Mouse (Mus musculus) ES-Bruce4 (cell line): ENCODE data around the gene BC029722. TPM values are rescaled to one million over a fixed set of nuclear protein-coding genes. Genes with fewer than 3 reads are reported as not detected.
"Not testable (repeated sequence)": the region's sequence is repeated elsewhere in the genome, so short reads cannot be mapped to it uniquely, and the experiment has no call there.

Experiments used
- H3K27ac ChIP-seq: 2 replicates; pipeline ENCODE4 v1.5.1; 2012; ENCODE audit warnings: low read length, inconsistent platforms; ENCODE audit not compliant: insufficient read depth
- H3K27me3 ChIP-seq: 2 replicates; pipeline ENCODE4 v1.6.1; 2012; ENCODE audit warnings: mild to moderate bottlenecking, low read length, inconsistent platforms; ENCODE audit not compliant: control insufficient read depth, poor library complexity, insufficient read depth, severe bottlenecking
- H3K36me3 ChIP-seq: 2 replicates; pipeline ENCODE4 v1.6.1; 2012; ENCODE audit warnings: inconsistent platforms, mild to moderate bottlenecking, low read length, moderate library complexity; ENCODE audit not compliant: control insufficient read depth, poor library complexity, insufficient read depth, severe bottlenecking
- H3K4me1 ChIP-seq: one replicate; pipeline ENCODE4 v1.8.1; 2011; ENCODE audit warnings: low read length; ENCODE audit not compliant: control insufficient read depth, insufficient read depth
- H3K4me3 ChIP-seq: 2 replicates; pipeline ENCODE4 v1.5.1; 2011; ENCODE audit warnings: low read depth, mild to moderate bottlenecking, low read length
- H3K9ac ChIP-seq: 2 replicates; pipeline ENCODE4 v1.6.1; 2012; ENCODE audit warnings: low read depth, mild to moderate bottlenecking, inconsistent platforms; ENCODE audit not compliant: poor library complexity, severe bottlenecking
- H3K9me3 ChIP-seq: replicated peaks from 2 replicates; pipeline ENCODE4 v1.6.1; 2012; ENCODE audit warnings: mild to moderate bottlenecking, low read length, inconsistent platforms; ENCODE audit not compliant: control insufficient read depth, poor library complexity, insufficient read depth, severe bottlenecking
- CTCF ChIP-seq: IDR thresholded peaks from one replicate; pipeline ENCODE4 v1.8.1; 2011; ENCODE audit warnings: low read depth, low read length
- EP300 ChIP-seq: IDR thresholded peaks from 2 replicates; pipeline ENCODE4 v1.6.1; 2011; ENCODE audit warnings: low read depth, low read length; ENCODE audit not compliant: insufficient read depth
- POLR2A ChIP-seq: IDR thresholded peaks from one replicate; pipeline ENCODE4 v1.8.1; 2011; ENCODE audit warnings: low read length; ENCODE audit not compliant: insufficient read depth
- polyA plus RNA-seq: library from polyadenylated mRNA; stranded (reverse); fragments of >200 nt; gene quantifications from 2 replicates; pipeline ENCODE4 v1.2.4, GENCODE M21; 2011; ENCODE audit warnings: low read depth; ENCODE audit not compliant: missing spikeins, insufficient read depth, insufficient read length

The BC029722 gene
- polyA plus RNA-seq, 1 experiment, result 11.2 TPM

- no peak for TF ChIP-seq POLR2A
- no peak for TF ChIP-seq EP300
- no peak for TF ChIP-seq CTCF
- H3K9ac ChIP-seq, result no peak overlapping the region
- H3K9me3 ChIP-seq, result no peaks in the 10 kb centered on the region
- no peak overlapping the region for H3K4me3 ChIP-seq
- H3K27me3 ChIP-seq, result no peaks in the 10 kb centered on the region
- no peaks in the 10 kb centered on the region for H3K4me1 ChIP-seq
- no peaks in the 10 kb centered on the region for H3K36me3 ChIP-seq
- H3K27ac ChIP-seq, result no peak overlapping the region
Observed at GRCm38 (mm10) chr2:155837961-155838360, 18.7 kb upstream of the BC029722 start.

- Histone ChIP-seq H3K9me3 (no peaks in the 10 kb centered on the region), H3K27ac (no peak within 1 kb of the TSS), H3K4me3 (peak within 1 kb of the TSS; percentile 2; the same call in 1 of the 2 replicates), H3K9ac (no peak within 1 kb of the TSS), H3K27me3 (no peaks in the 10 kb centered on the region), H3K4me1 (no peaks in the 10 kb centered on the region), H3K36me3 (no peaks in the 10 kb centered on the region)
- TF ChIP-seq EP300, result no peak
- TF ChIP-seq CTCF, result no peak
- no peak for TF ChIP-seq POLR2A
Observed at GRCm38 (mm10) chr2:155834732-155835131, 15.5 kb upstream of the BC029722 start, which contains the start of gene Fam83c. Fam83c (minus strand) TSS chr2:155834854.

GRCm38 (mm10) chr2:155832087-155832486 is 12.9 kb upstream of the BC029722 start:
- not testable (repeated sequence) for H3K9ac ChIP-seq, H3K27ac ChIP-seq, H3K4me3 ChIP-seq, H3K27me3 ChIP-seq, H3K9me3 ChIP-seq, H3K36me3 ChIP-seq, H3K4me1 ChIP-seq

- Histone ChIP-seq H3K9me3 (no peaks in the 10 kb centered on the region), H3K4me1 (no peaks in the 10 kb centered on the region), H3K27ac (no peak overlapping the region), H3K9ac (no peak overlapping the region), H3K4me3 (no peak overlapping the region), H3K27me3 (no peaks in the 10 kb centered on the region), H3K36me3 (no peaks in the 10 kb centered on the region)
- peak; percentile 28 for TF ChIP-seq CTCF
- TF ChIP-seq EP300, result no peak
- TF ChIP-seq POLR2A, result no peak
Observed at GRCm38 (mm10) chr2:155831302-155831701, 12.1 kb upstream of the BC029722 start.

- no peaks in the 10 kb centered on the region for H3K4me1 ChIP-seq
- no peaks in the 10 kb centered on the region for H3K9me3 ChIP-seq
- H3K27me3 ChIP-seq, result no peaks in the 10 kb centered on the region
- H3K36me3 ChIP-seq, result no peaks in the 10 kb centered on the region
- no peak overlapping the region for H3K27ac ChIP-seq
- TF ChIP-seq CTCF (no peak), POLR2A (no peak), EP300 (no peak)
- no peak overlapping the region for H3K4me3 ChIP-seq
- H3K9ac ChIP-seq, result no peak overlapping the region
Observed at GRCm38 (mm10) chr2:155830841-155831240, 11.6 kb upstream of the BC029722 start.

DNA sequence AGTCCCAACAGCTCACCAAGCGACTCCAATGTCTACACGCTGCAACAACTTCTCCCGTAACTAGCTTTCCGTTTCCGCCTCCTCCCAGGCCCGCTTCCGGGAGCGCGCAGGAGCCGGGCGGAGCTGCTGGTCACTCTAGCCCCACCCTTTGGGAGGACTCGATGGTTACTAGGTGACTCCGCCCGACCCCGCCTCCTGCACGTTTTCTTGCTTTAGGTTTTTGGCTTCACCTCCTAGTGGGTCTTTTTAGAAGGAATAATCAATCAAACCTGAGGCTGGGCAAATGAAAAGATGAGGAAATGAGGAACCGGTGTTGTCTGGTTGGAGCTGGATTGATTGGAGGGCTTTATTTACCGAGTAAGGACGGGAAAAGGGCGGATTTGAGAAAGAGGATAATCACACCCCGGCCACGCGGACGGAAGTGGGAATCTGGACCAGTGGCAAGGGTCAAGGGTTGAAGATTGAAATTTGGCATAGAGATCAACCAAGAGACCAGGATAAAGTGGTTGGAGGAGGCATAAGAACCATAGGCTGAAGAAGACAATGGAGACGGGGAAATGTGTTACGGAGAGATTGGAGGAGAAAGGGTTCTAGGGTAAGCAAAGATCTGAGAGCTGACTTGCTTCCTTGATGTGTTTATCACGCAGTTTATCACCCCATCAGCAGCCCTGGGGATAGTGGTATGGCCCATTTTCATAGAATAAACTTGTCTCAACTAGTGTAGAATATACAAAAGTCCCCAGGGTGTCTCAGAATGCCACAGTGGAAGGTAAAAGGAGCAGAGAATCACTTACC is 7.6 kb upstream of the BC029722 start, which contains the start of gene Eif6:
Gene Eif6, minus strand, starts transcription at position 296 of the 795 bp plus-strand sequence.
- H3K9me3 ChIP-seq, result no peaks in the 10 kb centered on the region
- no peak for TF ChIP-seq EP300
- TF ChIP-seq POLR2A, result peak; percentile 91
- H3K4me1 ChIP-seq, result no peaks in the 10 kb centered on the region
- peak within 1 kb of the TSS; percentile 68 for H3K27ac ChIP-seq
- peak within 1 kb of the TSS; percentile 96 for H3K9ac ChIP-seq
- peak within 1 kb of the TSS; percentile 97 for H3K4me3 ChIP-seq
- H3K36me3 ChIP-seq, result peaks cover 16% of the 10 kb centered on the region
- no peaks in the 10 kb centered on the region for H3K27me3 ChIP-seq
